Mouse (Mus musculus): ENCODE data around the gene Pcgf1. TPM values are rescaled to one million over a fixed set of nuclear protein-coding genes. Genes with fewer than 3 reads are reported as not detected.

Pcgf1 gene
- 13.3 and 20.8 TPM in 2 replicates for polyA plus RNA-seq (2012; rRNA removed; ENCODE audit: low replicate concordance)

GRCm38 (mm10) chr6:83077630-83078323 lies at the start of gene Pcgf1:
TSS of gene Pcgf1 (plus strand) at chr6:83077869.

GRCm38 (mm10) chr6:83033249-83034185 lies 44.2 kb upstream of the Pcgf1 start, which contains the start of the genes Dok1 and Loxl3:
TSS of gene Dok1 (minus strand) at chr6:83033471.
TSS of gene Loxl3 (plus strand) at chr6:83034173.

GRCm38 (mm10) chr6:83054074-83054851 lies 23.4 kb upstream of the Pcgf1 start, which contains the start of gene Aup1:
TSS of gene Aup1 (plus strand) at chr6:83054521.

GRCm38 (mm10) chr6:83054871-83055431 lies 22.7 kb upstream of the Pcgf1 start, which contains the start of gene Htra2:
TSS of gene Htra2 (minus strand) at chr6:83055273.

GRCm38 (mm10) chr6:83057790-83058189 lies 19.9 kb upstream of the Pcgf1 start, which contains the start of gene Dqx1:
TSS of gene Dqx1 (plus strand) at chr6:83057844.

GRCm38 (mm10) chr6:83070247-83070310 lies 7.6 kb upstream of the Pcgf1 start, which contains the start of gene Tlx2:
TSS of gene Tlx2 (minus strand) at chr6:83070293.

GRCm38 (mm10) chr6:83086121-83087035 lies 8.7 kb downstream of the Pcgf1 start, which contains the start of gene Lbx2:
TSS of gene Lbx2 (plus strand) at chr6:83086367.

GRCm38 (mm10) chr6:83101316-83101687 lies 23.6 kb downstream of the Pcgf1 start, which contains the start of the genes Ccdc142 and Gm42688:
TSS of gene Ccdc142 (plus strand) at chr6:83101601.
TSS of gene Gm42688 (plus strand) at chr6:83101617.

GRCm38 (mm10) chr6:83108762-83109668 lies 31.3 kb downstream of the Pcgf1 start, which contains the start of gene Mrpl53:
TSS of gene Mrpl53 (plus strand) at chr6:83109040.

GRCm38 (mm10) chr6:83115011-83115671 lies 37.5 kb downstream of the Pcgf1 start, which contains the start of gene Mogs:
TSS of gene Mogs (plus strand) at chr6:83115496.

GRCm38 (mm10) chr6:83120930-83121862 lies 43.5 kb downstream of the Pcgf1 start, which contains the start of gene Wbp1:
TSS of gene Wbp1 (minus strand) at chr6:83121559.

GRCm38 (mm10) chr6:83125331-83125730 lies 47.7 kb downstream of the Pcgf1 start, which contains the start of gene Ino80b:
TSS of gene Ino80b (minus strand) at chr6:83125431.

Other genes with a start within 250 kb of the Pcgf1 start
- gene Sema4f, start 138.1 kb upstream of the Pcgf1 start, polyA plus RNA-seq (2012; rRNA removed; ENCODE audit: low replicate concordance): 2.1 and 4.5 TPM in 2 replicates
- gene M1ap, start 131.0 kb upstream of the Pcgf1 start, polyA plus RNA-seq (2012; rRNA removed; ENCODE audit: low replicate concordance): 0.59 and 2.0 TPM in 2 replicates
- gene Dok1, start 44.4 kb upstream of the Pcgf1 start, polyA plus RNA-seq (2012; rRNA removed; ENCODE audit: low replicate concordance): 8.9 and 18.2 TPM in 2 replicates
- 9.9 and 12.4 TPM in 2 replicates for gene Loxl3, start 43.7 kb upstream of the Pcgf1 start, polyA plus RNA-seq (2012; rRNA removed; ENCODE audit: low replicate concordance)
- 469 and 806 TPM in 2 replicates for gene Aup1, start 23.3 kb upstream of the Pcgf1 start, polyA plus RNA-seq (2012; rRNA removed; ENCODE audit: low replicate concordance)
- gene Htra2, start 22.6 kb upstream of the Pcgf1 start, polyA plus RNA-seq (2012; rRNA removed; ENCODE audit: low replicate concordance): 55.0 and 63.3 TPM in 2 replicates
- gene Dqx1, start 20.0 kb upstream of the Pcgf1 start, polyA plus RNA-seq (2012; rRNA removed; ENCODE audit: low replicate concordance): 2.9 and 4.2 TPM in 2 replicates
- 0.80 TPM in 1 of 2 replicates, not detected in the other for gene Tlx2, start 7.6 kb upstream of the Pcgf1 start, polyA plus RNA-seq (2012; rRNA removed; ENCODE audit: low replicate concordance)
- gene Lbx2, start 8.5 kb downstream of the Pcgf1 start, polyA plus RNA-seq (2012; rRNA removed; ENCODE audit: low replicate concordance): 2.1 and 2.8 TPM in 2 replicates
- gene Ccdc142, start 23.7 kb downstream of the Pcgf1 start, polyA plus RNA-seq (2012; rRNA removed; ENCODE audit: low replicate concordance): 7.9 and 17.1 TPM in 2 replicates
- 4.1 and 5.1 TPM in 2 replicates for gene Gm42688, start 23.7 kb downstream of the Pcgf1 start, polyA plus RNA-seq (2012; rRNA removed; ENCODE audit: low replicate concordance)
- 53.5 and 79.1 TPM in 2 replicates for gene Mrpl53, start 31.2 kb downstream of the Pcgf1 start, polyA plus RNA-seq (2012; rRNA removed; ENCODE audit: low replicate concordance)
- gene Mogs, start 37.6 kb downstream of the Pcgf1 start, polyA plus RNA-seq (2012; rRNA removed; ENCODE audit: low replicate concordance): 55.4 and 72.6 TPM in 2 replicates
- gene Wbp1, start 43.7 kb downstream of the Pcgf1 start, polyA plus RNA-seq (2012; rRNA removed; ENCODE audit: low replicate concordance): 188 and 203 TPM in 2 replicates
- gene Ino80b, start 47.6 kb downstream of the Pcgf1 start, polyA plus RNA-seq (2012; rRNA removed; ENCODE audit: low replicate concordance): 15.1 and 82.3 TPM in 2 replicates
- gene Rtkn, start 57.6 kb downstream of the Pcgf1 start, polyA plus RNA-seq (2012; rRNA removed; ENCODE audit: low replicate concordance): 67.9 and 77.1 TPM in 2 replicates
- 2.2 and 2.8 TPM in 2 replicates for gene Wdr54, start 78.5 kb downstream of the Pcgf1 start, polyA plus RNA-seq (2012; rRNA removed; ENCODE audit: low replicate concordance)
- gene 1700003E16Rik, start 78.5 kb downstream of the Pcgf1 start, polyA plus RNA-seq (2012; rRNA removed; ENCODE audit: low replicate concordance): 0.06 and 0.10 TPM in 2 replicates
- 128 and 171 TPM in 2 replicates for gene Dctn1, start 88.1 kb downstream of the Pcgf1 start, polyA plus RNA-seq (2012; rRNA removed; ENCODE audit: low replicate concordance)
- 0.10 and 0.26 TPM in 2 replicates for gene Slc4a5, start 142.0 kb downstream of the Pcgf1 start, polyA plus RNA-seq (2012; rRNA removed; ENCODE audit: low replicate concordance)
- gene Mthfd2, start 248.0 kb downstream of the Pcgf1 start, polyA plus RNA-seq (2012; rRNA removed; ENCODE audit: low replicate concordance): 4.0 and 4.8 TPM in 2 replicates
- gene Mob1a, start 248.1 kb downstream of the Pcgf1 start, polyA plus RNA-seq (2012; rRNA removed; ENCODE audit: low replicate concordance): 31.8 and 47.6 TPM in 2 replicates

Data from mammary gland, adult 2 months (tissue).